Mouse (Mus musculus) heart, postnatal 25 days (tissue): Measurements from ENCODE around the gene Ppp1r35. TPM values are rescaled to one million over a fixed set of nuclear protein-coding genes. Genes with fewer than 3 reads are reported as not detected.
A peak's percentile ranks its signal among the peaks of the same experiment; 100 is the strongest.
"Not testable (repeated sequence)": the region's sequence is repeated elsewhere in the genome, so short reads cannot be mapped to it uniquely, and the experiment has no call there.

Source experiments
- DNase-seq: peaks from one replicate; pipeline ENCODE4 v3.0.0; 2022; ENCODE audit warnings: low spot score
- intact Hi-C: fragments of 180-260 bp; cut with DNase I; formaldehyde crosslinking; loops from one replicate; pipeline ENCODE4 v1.15.1; 2025
- total RNA-seq, 2 experiments: library from RNA; stranded (reverse); gene quantifications; 2 replicates each; pipeline ENCODE4 v1.2.3; 2021

The Ppp1r35 gene
- total RNA-seq, 2 experiments from 2014 or later, result 11.1 to 13.4 TPM

DNA sequence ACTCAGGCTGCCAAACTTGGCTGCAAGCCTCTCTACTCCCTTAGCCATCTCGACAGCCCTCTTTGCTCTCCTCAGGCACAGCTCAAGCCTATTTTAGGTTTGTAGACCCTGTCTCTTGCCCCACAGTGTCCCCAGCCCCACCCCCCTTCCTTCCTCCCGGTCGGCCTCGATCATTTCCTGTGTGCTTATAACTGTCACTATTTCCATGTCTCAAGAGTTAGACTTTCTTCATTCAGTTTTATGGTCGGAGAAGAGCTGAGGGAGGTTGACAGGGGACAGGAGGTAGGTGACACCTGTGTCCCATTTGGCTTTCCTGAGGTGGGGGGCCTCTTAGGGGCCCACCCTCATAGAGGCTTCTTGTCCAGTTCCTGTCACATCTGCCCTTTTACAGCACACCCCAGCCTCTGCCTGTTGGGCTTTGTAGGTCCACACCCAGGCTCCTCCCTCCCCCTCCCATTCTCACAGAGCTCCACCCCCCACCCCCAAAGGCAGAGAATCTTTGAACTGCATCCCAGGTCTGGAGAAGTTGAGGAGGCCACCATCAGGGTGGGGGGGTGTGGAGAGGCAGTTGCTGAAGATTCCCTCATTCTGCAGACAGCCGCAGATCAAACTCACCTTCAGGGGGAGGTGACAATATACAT, 29.3 kb upstream of the Ppp1r35 start:
- no peak for DNase-seq
- intact Hi-C loops, result no loop called here

DNA sequence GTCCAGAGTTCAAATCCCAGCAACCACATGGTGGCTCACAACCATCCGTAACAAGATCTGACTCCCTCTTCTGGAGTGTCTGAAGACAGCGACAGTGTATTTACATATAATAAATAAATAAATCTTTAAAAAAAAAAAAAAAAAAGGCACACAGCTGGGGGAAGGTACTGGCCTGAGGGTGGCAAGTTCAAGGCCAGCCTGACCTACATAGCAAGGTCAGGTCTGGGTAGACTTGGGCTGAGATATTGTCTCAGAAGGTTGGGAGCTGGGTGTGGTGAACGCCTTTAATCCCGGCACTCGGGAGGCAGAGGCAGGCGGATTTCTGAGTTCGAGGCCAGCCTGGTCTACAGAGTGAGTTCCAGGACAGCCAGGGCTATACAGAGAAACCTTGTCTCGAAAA, 28.4 kb upstream of the Ppp1r35 start:
- intact Hi-C loops, DNase-seq: not testable (repeated sequence)

DNA sequence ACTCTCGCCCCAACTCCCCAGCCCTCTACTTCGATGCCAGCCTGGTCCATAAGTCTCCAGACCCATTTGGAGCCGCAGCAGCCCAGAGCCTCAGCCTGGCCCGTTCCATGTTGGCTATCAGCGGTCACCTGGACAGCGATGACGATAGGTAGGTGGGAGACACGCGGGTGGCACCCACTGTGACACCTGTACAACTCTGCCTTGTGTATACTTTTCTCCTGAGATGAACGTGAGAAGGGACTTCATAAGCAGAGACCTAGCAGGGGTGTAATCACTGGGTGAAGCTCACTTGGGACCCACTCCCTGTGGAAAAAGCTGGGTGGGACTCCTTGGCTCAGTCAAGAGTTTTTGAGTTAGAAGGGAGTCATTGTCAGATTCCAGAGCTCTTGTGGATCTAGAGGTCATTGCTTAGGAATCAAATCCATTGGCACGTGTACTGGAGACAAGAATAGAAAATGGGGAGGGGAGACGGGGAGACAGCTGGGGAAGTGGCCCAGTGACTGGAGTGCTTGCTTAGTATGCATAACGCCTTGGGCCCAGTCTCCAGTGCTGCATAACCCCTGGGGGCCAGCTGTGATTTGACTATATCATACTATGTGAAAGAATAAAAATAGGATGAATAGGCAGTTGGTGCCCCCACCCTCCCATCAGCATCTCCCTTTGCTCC, 27.3 kb upstream of the Ppp1r35 start:
- intact Hi-C loops, result no loop called here
- DNase-seq, result no peak

DNA sequence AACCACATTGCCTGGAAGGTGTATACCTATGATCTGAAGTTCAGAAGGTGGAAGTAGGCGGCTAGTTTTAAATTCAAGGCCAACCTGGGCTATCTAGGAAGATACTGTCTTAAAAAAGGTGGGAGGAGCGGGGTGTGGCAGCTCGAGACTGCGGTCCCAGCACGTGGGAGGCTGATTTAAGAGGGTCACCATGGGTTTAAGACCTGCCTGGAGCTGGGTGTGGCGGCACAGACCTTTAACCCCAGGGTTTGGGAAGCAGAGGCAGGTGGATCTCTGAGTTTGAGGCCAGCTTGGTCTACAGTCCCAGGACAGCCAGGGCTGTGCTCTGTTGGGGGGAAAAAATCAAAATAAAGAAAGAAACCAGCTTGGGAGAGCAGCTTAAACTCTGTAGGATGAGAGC, 26.7 kb upstream of the Ppp1r35 start:
- intact Hi-C loops, result no loop called here
- no peak for DNase-seq

DNA sequence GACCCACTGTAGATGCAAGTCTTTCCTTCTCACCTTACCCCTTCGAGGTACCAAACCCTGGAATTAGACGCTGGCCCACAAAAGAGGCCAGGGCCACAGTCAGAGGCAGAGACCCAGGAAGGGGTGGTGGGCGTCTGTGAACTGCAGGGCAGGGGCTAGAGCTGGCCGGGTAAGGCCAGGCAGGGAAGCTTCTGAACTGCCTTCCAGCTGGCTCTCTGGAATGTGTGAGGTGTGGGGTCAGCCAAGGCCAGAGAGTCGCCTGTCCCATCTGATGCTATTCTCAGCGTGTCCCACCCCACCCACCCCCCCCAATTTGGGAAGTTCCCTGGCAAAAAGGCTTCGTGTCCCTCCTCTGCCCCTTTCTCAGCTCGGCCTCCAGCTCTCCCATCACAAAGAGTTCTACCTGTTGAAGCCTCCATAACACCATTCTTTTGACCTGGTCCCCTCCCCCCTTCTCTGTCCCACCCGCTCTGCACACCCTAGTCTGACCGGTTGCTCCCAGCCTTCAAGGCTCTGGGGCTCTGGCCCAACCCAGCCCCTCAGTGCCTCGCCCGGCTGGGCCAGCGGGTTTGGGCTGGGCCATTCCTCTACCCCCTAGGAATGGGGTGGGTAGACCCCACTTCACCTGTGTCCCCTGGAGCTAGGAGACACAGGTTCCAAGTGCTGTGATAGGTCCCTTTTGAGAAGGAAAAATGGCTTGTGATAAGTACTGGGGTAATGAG, 25.4 kb upstream of the Ppp1r35 start:
- DNase-seq, result no peak
- intact Hi-C loops, result no loop called here

DNA sequence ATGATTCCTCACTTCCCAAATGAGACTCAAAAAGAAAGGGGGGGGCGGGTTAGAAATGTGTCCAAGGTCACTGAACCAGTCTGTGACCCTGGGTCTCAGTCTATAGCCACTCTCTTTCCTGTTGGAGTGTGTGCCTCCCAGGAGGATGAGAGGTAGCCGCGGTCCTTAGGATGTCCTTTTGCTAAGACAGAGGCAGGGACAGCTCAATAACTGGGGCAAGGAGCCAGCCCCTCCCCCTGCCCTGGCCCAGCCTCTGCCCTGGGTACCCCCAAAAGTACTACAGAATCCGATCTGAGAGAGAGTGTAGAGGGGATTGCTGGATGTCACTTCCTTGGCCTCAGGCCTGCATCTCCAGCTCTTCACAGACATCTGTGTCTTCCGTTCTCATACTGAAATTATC, 23.2 kb upstream of the Ppp1r35 start:
- intact Hi-C loops, result loop anchor here (5.0 kb wide), 4 partner anchors 153 to 238 kb away; partner anchors contain the start of genes Epo, Gigyf1, Gnb2 and Mospd3

DNA sequence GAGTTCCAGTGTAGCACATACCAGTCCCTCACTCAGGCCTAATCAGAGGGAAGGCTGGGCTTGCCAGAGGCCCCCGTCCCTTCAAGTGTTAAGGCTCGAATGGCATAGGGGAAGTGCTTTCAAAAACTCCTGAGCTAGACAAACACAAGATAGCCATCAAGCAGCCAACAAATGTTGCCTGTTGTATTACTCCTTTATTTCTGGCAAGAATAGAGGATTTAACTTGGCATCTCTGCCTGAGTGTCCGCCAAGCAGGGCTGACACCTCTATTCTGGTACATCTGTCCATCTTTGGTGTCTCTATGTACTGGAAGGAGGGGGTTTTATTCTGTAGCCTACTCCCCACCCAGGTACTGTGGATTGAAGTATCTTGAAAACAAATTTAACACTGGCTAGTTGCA, 22.5 kb upstream of the Ppp1r35 start:
- no peak for DNase-seq
- intact Hi-C loops, result loop anchor here (5.0 kb wide), 4 partner anchors 154 to 239 kb away; partner anchors contain the start of genes Epo, Gigyf1, Gnb2 and Mospd3

More for the DNA sequence above, 23.2 kb upstream of the Ppp1r35 start:
- no peak for DNase-seq

DNA sequence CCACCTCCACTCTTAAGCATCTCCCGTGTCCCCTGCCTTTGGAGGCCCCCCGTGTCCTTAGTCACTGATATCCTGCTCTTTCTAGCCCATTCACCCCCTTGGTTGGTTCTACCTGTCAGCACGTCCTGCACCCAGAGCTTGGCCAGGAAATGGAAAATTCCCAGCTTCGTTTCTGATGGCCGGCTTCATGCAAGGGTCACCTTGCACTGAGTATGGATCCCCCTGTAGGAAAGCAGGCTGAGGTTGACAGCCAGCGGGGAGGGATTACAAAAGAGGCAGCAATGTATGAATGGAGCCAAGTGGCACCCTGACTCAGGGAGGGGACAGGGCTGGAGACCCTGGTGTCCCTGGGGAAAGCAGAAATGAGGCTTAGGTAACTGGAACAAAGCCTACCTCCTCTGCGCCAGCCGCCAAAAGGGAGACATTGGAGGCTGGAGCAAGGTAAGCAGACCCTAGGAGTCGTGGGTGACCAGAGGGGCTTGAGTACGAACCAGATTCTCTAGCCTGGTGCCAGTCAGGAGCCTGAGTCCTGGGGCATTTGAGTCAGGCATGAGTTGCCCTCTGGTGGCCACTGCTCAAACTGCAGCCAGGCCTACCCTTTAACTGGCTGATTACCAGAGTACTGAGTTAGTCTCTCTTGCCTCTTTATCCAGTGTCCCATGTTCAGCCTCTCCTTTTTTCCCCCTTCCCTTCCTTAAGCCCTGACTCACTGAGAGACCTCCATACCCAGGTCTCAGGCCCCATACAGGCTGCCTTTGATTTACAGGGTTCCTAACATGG, 21.6 kb upstream of the Ppp1r35 start:
- intact Hi-C loops, result loop anchor here (1.0 to 5.0 kb wide), 5 partner anchors 100 to 240 kb away; partner anchors contain the start of genes Epo, Gigyf1, Gnb2 and Mospd3
- peak; percentile 69 for DNase-seq

DNA sequence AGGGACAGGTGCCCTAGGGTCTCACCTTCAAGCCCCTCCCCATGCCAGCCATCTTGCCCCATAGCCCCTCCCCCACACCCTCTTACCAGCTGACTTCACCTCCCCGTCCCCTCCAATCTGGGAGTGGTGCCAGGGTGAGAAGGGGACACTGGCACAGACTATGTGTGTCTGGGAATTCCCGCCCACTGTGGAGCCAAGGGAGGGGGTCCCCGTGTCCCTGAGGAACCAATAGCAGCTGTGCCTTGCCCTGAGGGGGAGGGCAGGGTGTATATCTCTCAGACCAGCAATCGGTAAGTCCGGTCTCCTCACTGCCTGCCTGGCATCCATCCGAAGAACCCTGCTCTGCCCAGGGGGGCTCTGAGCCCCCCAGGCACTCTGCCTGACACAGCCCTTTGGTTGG, 20.8 kb upstream of the Ppp1r35 start:
- no peak for DNase-seq
- intact Hi-C loops, result loop anchor here (1.0 to 5.0 kb wide), 5 partner anchors 101 to 241 kb away; partner anchors contain the start of genes Epo, Gigyf1, Gnb2 and Mospd3

DNA sequence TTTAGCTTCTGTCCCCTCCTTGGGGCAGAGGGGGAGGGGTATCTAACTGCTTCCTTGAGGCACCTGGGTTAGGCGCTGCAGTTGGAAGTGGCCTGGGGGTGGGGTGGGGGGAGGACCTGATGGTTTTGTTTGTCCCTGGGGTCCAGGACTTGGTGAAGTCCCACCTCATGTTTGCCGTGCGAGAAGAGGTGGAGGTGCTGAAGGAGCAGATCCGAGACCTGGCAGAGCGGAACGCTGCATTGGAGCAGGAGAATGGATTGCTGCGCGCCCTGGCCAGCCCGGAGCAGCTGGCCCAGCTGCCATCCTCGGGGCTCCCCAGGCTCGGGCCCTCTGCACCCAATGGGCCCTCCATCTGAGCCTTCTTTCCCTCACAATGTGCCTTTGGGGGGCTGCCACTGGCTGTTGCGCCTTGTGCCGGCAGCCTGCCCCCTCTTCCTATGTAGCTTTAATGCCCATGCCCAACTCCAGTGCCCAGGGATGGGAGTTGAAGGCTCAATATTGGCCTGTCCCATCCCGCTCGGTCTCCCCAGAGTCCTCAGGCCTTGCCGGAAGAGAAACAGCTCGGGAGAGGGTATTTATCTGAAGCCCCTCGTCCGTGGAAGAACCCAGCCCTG, 19.6 kb upstream of the Ppp1r35 start:
- intact Hi-C loops, result loop anchor here (5.0 kb wide), 4 partner anchors 157 to 242 kb away; partner anchors contain the start of genes Epo, Gigyf1, Gnb2 and Mospd3
- DNase-seq, result no peak

DNA sequence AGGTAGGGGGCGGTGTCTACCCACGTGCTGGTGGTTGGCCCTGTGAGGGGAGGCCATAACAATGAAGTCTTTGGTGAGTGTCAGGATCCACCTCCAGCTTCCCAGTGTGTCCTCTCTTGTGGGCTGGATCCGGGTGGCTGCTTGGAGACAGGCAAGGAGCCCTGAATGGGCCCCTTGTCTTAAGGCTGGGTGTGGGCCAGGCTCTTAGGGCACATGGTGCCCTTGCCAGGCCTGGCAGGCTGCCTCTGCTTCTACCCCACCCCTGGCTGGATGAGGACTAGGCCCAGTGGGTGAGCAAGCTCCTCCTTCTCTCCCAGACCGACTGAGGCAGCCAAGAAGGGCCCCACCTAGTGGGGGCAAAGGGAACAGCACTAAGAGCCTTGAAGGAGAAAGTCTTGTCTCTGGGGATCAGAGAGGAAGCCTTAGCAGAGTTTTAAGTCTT, 18.7 kb upstream of the Ppp1r35 start:
- intact Hi-C loops, result loop anchor here (5.0 kb wide), 4 partner anchors 158 to 243 kb away; partner anchors contain the start of genes Epo, Gigyf1, Gnb2 and Mospd3

DNA sequence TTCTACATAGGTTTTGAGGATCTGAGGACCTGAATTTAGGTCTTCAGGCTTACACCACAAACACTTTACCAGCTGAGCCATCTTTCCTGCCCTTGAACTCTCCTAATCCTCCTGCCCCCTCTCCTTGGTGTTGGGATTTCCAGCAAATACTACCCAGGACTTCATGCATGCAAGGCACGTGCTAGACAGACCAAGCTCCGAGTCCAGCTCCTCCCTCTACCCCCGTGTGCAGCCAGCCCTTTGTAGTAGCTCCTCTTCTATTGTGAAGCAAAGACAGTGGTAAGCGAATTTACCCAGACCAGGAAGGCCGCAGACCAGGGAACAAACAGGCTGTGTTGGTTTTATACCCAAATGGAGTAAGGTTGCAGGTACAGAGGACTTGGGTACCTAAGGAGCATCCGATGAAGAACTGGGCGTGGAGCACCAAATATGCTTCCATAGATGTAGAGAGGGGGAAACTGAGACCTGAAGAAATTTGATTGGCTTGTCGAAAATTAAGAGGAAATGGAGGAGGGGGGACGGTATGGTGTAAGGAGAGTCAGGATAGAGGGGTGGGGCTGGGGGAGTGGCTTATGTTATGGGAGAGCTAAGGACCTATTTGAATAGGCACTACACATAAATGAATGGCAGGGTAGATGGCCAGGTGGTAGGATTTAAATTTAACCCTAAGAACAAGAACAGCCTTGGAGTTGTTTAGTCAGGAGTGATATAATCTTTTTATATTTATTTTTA, 13.9 kb upstream of the Ppp1r35 start:
- intact Hi-C loops, result no loop called here
- DNase-seq, result no peak

More for the DNA sequence above, 18.7 kb upstream of the Ppp1r35 start:
- DNase-seq, result peak; percentile 76

DNA sequence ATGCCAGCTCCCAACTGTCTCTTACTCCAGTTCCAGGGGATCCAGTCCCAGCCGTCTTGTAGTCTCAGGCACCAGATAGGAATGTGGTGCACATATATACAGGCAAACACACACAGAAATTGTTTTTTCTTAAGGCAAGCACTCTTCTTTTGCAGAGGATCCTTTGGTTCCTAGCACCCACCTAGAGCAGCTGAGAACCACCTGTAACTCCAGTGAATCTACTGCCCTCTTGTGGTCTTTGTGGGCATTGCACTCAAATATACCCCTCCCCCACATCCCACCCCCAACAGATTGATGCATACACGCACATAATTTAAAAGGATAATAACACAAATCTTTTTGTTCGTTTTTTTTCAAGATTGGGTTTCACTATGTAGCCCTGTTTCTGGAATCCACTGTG, 12.4 kb upstream of the Ppp1r35 start:
- DNase-seq, result no peak
- intact Hi-C loops, result no loop called here

DNA sequence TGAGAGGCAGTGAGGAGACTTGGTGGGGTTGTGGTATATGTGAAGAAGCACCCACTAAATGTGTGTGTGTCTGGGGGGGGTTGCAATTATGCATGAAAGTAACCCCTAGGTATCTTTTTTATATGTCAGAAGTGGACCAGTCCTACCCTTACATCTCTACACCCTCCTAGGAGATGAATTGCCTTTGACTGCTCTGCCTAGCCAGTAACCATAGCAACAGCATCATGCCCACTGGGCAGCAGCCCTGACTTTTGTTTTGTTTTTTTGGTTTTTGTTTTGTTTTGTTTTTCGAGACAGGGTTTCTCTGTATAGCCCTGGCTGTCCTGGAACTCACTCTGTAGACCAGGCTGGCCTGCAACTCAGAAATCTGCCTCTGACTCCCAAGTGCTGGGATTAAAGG, 10.2 kb upstream of the Ppp1r35 start:
- intact Hi-C loops, result no loop called here
- no peak for DNase-seq

DNA sequence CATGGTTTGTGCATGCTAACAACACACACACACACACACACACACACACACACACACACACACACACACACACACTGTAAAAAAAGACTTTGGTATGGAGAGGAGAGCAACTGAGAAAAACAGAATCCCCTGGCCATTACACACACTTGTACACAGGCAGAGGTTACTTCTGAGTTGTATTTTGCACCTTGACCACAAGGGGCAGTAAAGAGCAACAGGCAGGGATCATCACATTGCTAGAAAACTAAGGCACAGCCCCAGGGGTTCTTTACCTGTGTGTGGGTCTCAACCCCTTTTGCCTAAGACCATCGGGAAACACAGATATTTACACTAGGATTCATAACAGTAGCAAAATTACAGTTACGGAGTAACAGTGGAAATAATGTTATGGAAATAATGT, 7.9 kb upstream of the Ppp1r35 start:
- no peak for DNase-seq
- intact Hi-C loops, result no loop called here

DNA sequence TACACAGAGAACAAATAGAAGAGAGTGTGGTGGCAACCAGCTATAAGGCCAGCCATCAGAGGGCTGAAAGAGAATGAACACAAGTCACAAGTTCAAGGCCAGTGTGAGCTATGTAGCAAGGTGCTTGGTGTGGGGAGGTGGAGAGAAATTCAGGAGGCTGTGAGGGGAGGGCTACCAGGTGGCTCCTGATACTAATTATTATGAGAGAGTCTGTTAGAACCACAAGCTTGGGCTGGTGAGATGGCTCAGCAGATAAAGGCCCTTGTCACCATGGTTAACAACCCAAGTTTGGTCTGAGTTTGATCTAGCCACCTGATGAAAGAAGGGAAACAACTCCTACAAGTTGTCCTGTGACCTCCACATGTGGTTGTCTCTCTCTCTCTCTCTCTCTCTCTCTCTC, 5.9 kb upstream of the Ppp1r35 start:
- no peak for DNase-seq
- intact Hi-C loops, result no loop called here

DNA sequence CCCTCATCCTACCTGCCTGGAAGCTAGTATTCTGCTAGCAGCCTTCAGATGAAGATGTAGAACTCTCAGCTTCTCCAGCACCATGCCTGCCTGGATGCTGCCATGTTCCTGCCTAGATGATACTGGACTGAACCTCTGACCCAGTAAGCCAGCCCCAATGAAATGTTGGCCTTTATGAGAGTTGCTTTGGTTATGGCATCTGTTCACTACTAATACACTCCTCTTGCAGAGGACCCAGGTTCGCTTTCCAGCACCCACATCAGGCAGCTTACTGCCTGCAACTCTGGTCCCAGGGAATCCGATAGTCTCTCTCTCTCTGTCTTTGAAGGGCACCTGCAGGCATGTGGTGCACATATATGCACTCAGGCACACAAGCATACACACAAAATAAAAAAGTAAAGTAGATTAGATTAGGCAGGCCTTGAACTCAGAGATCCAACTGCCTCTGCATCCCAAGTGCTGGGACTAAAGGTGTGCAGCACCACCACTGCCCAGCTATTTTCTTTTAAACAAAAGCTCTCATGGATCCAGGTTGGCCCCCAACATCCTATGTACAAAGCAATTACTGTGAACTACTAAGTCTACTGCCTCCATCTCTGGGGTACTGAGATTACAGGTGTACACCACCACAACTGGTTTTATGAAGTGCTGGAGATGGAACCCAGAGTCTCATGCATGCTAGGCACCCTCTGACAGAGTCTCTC, 2.9 kb upstream of the Ppp1r35 start:
- DNase-seq, result no peak
- intact Hi-C loops, result loop anchor here (5.0 kb wide), 2 partner anchors 438 to 788 kb away; partner anchors contain the start of genes Plod3 and Znhit1

DNA sequence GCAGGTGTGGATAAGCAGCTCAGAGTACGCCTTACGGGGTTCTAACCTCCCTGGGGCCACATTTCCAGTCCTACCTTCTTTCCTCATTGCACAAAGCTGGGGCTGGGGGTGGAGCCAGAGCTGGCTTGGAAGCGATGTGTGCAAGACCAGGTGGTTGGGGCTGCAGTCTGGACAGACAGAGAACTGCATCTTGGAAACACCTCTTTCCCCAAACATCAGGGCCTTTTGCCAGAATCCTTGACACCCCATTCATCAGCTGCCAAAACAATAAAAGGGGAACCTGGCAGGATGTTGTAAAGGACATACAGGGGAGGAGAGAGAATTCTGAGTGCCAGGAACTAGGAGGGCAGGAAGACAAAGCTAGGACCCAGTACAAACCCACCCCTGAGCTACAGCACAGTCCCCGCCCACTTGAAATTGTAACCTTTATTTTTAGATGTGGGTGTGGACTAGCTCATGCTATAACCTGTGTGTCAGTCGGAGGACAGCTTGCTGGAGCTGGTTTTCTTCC, 2.2 kb upstream of the Ppp1r35 start:
- intact Hi-C loops, result loop anchor here (5.0 kb wide), 2 partner anchors 439 to 789 kb away; partner anchors contain the start of genes Plod3 and Znhit1
- DNase-seq, result no peak
